Mouse (Mus musculus): ENCODE results near the gene Olfr117.
"Not testable (repeated sequence)": the region's sequence is repeated elsewhere in the genome, so short reads cannot be mapped to it uniquely, and the experiment has no call there.

Gene Olfr117

GRCm38 (mm10) chr17:37663682-37664081, at the start of gene Olfr117:
Gene Olfr117, minus strand, starts transcription at chr17:37663782.
- no peak for DNase-seq

GRCm38 (mm10) chr17:37696264-37696663, 32.7 kb upstream of the Olfr117 start, which contains the start of gene Olfr119:
Gene Olfr119, plus strand, starts transcription at chr17:37696564.
- not testable (repeated sequence) for DNase-seq

GRCm38 (mm10) chr17:37666688-37667087, 3.1 kb upstream of the Olfr117 start, which contains the start of gene Olfr118:
Gene Olfr118, plus strand, starts transcription at chr17:37666988.
- DNase-seq: no peak

GRCm38 (mm10) chr17:37627009-37627408, 36.6 kb downstream of the Olfr117 start, which contains the start of the genes Olfr115 and Olfr116:
Gene Olfr115, minus strand, starts transcription at chr17:37627109.
Gene Olfr116, minus strand, starts transcription at chr17:37627199.
- DNase-seq: no peak

Measured in right cerebral cortex, postnatal 4 days (tissue).